Comparison of ENCODE assay signal across 9 mouse cellular contexts in genomic region chr2:165035058-165035431, GRCm38 (mm10). TPM values are rescaled to one million over a fixed set of nuclear protein-coding genes. Genes with fewer than 3 reads are reported as not detected.
DNase-seq lines count a peak whose midpoint lies in the region; ATAC-seq and TF ChIP-seq lines count a peak whose summit lies in the region.
"Had no signal": no experiment of that assay in that cellular context is flagged by ENCODE, and none has a peak within 500 bp of the region (broad histone marks: within the 10 kb centered on the region; RNA-seq: fewer than 3 reads in every experiment).

No protein-coding gene starts in this region.

- no peak for TF ChIP-seq RAD21 in CH12.LX (IDR thresholded peaks at IDR 0.05; ENCODE audit: low read depth, low read length)

- H3K27ac ChIP-seq in heart, adult 2 months: no peak overlapping the region
- no peak overlapping the region for H3K27ac ChIP-seq in CH12.LX (ENCODE audit: insufficient read depth, low read depth)
- H3K27ac ChIP-seq in forebrain, embryonic 16.5 days (ENCODE audit: low read length): peak overlapping the region; percentile 86
- H3K27ac ChIP-seq in liver, embryonic 15.5 days (replicated peaks): no peak overlapping the region

- H3K9me3 ChIP-seq in CH12.LX (replicated peaks; ENCODE audit: low read length): no peaks in the 10 kb centered on the region
- no peaks in the 10 kb centered on the region for H3K9me3 ChIP-seq in forebrain, embryonic 16.5 days (ENCODE audit: control insufficient read depth, low read length)
- H3K9me3 ChIP-seq in liver, embryonic 15.5 days (replicated peaks): no peaks in the 10 kb centered on the region

- H3K4me2 ChIP-seq in CH12.LX (ENCODE audit: insufficient read depth, low read depth, poor library complexity, severe bottlenecking): peak overlapping the region; percentile 67
- peak overlapping the region; percentile 56 for H3K4me2 ChIP-seq in forebrain, embryonic 16.5 days (ENCODE audit: low read length)
- H3K4me2 ChIP-seq in liver, embryonic 15.5 days: peak overlapping the region; percentile 86

- H3K36me3 ChIP-seq in heart, adult 2 months (ENCODE audit: control insufficient read depth, insufficient read depth, low read length): peaks cover 2% of the 10 kb centered on the region; the same call in 1 of the 2 replicates
- peaks cover 0 to 7% of the 10 kb centered on the region in 2 experiments for H3K36me3 ChIP-seq in CH12.LX (replicated peaks in 1 of 2; ENCODE audit: control insufficient read depth in 1 of 2, insufficient read depth in 1 of 2, low read length in 1 of 2)
- no peaks in the 10 kb centered on the region for H3K36me3 ChIP-seq in forebrain, embryonic 16.5 days (ENCODE audit: control insufficient read depth, insufficient read depth)
- H3K36me3 ChIP-seq in liver, embryonic 15.5 days (replicated peaks): no peaks in the 10 kb centered on the region

- H3K9ac ChIP-seq in heart, adult 2 months (ENCODE audit: low read depth, low read length): no peak overlapping the region; the same call in 1 of the 2 replicates
- H3K9ac ChIP-seq in CH12.LX (ENCODE audit: insufficient read depth, low read depth): no peak overlapping the region
- peak overlapping the region; percentile 99 for H3K9ac ChIP-seq in forebrain, embryonic 16.5 days (replicated peaks; ENCODE audit: low read depth, low read length)
- no peak overlapping the region for H3K9ac ChIP-seq in liver, embryonic 15.5 days

- no peaks in the 10 kb centered on the region; the same call in none of the 2 replicates for H3K27me3 ChIP-seq in heart, adult 2 months (ENCODE audit: control insufficient read depth, insufficient read depth, low read length)
- no peaks in the 10 kb centered on the region for H3K27me3 ChIP-seq in CH12.LX (replicated peaks)
- H3K27me3 ChIP-seq in forebrain, embryonic 16.5 days (replicated peaks; ENCODE audit: control insufficient read depth, insufficient read depth, low read length): no peaks in the 10 kb centered on the region
- H3K27me3 ChIP-seq in liver, embryonic 15.5 days: 0 out of 2 replicates have a peak, but pooled peaks cover 12% of the 10 kb centered on the region

- no peak for TF ChIP-seq EP300 in heart, adult 2 months (IDR thresholded peaks at IDR 0.05; ENCODE audit: insufficient read depth, low read depth, low read length)
- no peak for TF ChIP-seq EP300 in CH12.LX (IDR thresholded peaks at IDR 0.05; ENCODE audit: low read length)

- H3K4me3 ChIP-seq in heart, adult 2 months: peak overlapping the region; percentile 92
- peak overlapping the region in 1 of 3 experiments; percentile 79 for H3K4me3 ChIP-seq in CH12.LX (replicated peaks in 1 of 3; ENCODE audit: low read depth in 2 of 3, low read length in 2 of 3, poor library complexity in 1 of 3)
- H3K4me3 ChIP-seq in forebrain, embryonic 16.5 days (replicated peaks; ENCODE audit: low read length): peak overlapping the region; percentile 99
- H3K4me3 ChIP-seq in liver, embryonic 15.5 days (replicated peaks): peak overlapping the region; percentile 91

- intact Hi-C loops in heart, adult 2 months (cut with DNase I): loop anchor here (10.0 kb wide), 1 partner anchor 200 kb away; the partner anchor contains the start of genes Ctsa and Neurl2

- no peak for DNase-seq in heart, adult 2 months
- no peak for DNase-seq in heart, adult 8-10 months (ENCODE audit: low spot score)
- DNase-seq in CH12.LX (ENCODE audit: extremely low read depth): no peak
- DNase-seq in frontal cortex, postnatal 14 days (ENCODE audit: low spot score in 2 of 2): no peak
- DNase-seq in gastrocnemius, postnatal 25 days: no peak

- 58% methylated on average over 5 of the region's 5 CpGs for WGBS in heart, adult 2 months
- 13% methylated on average over 5 of the region's 5 CpGs for WGBS in forebrain, embryonic 16.5 days
- WGBS in liver, embryonic 15.5 days (ENCODE audit: insufficient replicate concordance): 52% methylated on average over 5 of the region's 5 CpGs

- no peak for TF ChIP-seq CTCF in heart, adult 2 months (IDR thresholded peaks at IDR 0.05)
- no peak for TF ChIP-seq CTCF in CH12.LX (conservative IDR thresholded peaks at IDR 0.05 in 1 of 2, IDR thresholded peaks at IDR 0.05 in 1 of 2; ENCODE audit: low read depth in 2 of 2, low read length in 2 of 2)

- in situ Hi-C loops in CH12.LX (cut with MboI; ENCODE audit: low pct_ligation_motif_present, low pct_unique_long_range_greater_than_20kb, low sequenced_read_pairs): no loop called here

- no peaks in the 10 kb centered on the region; the same call in 1 of the 2 replicates for H3K4me1 ChIP-seq in heart, adult 2 months (ENCODE audit: control insufficient read depth, insufficient read depth, low read length)
- peaks cover 11 to 46% of the 10 kb centered on the region in 2 experiments for H3K4me1 ChIP-seq in CH12.LX (ENCODE audit: control insufficient read depth in 1 of 2, insufficient read depth in 2 of 2)
- peaks cover 33% of the 10 kb centered on the region for H3K4me1 ChIP-seq in forebrain, embryonic 16.5 days (replicated peaks; ENCODE audit: control insufficient read depth, insufficient read depth, low read length)
- peaks cover 29% of the 10 kb centered on the region for H3K4me1 ChIP-seq in liver, embryonic 15.5 days (replicated peaks)

- peaks cover 1% of the 10 kb centered on the region; the same call in 1 of the 2 replicates for H3K79me2 ChIP-seq in heart, adult 2 months (replicated peaks; ENCODE audit: control insufficient read depth, insufficient read depth, low read length)
- peaks cover 28% of the 10 kb centered on the region for H3K79me2 ChIP-seq in CH12.LX (replicated peaks; ENCODE audit: control insufficient read depth, extremely low read depth, insufficient read depth, poor library complexity, severe bottlenecking)

- dilution Hi-C loops in CH12.LX (cut with MboI; ENCODE audit: extremely low pct_ligation_motif_present, extremely low pct_unique_long_range_greater_than_20kb, low sequenced_read_pairs): no loop called here

- ATAC-seq in forebrain, embryonic 16.5 days: no peak; the same call in 1 of the 2 replicates
- no peak for ATAC-seq in liver, embryonic 15.5 days (ENCODE audit: insufficient read depth)
- ATAC-seq in frontal cortex, adult (ENCODE audit: low TSS enrichment): no peak

- no peak for TF ChIP-seq POLR2A in heart, adult 2 months (IDR thresholded peaks at IDR 0.05; ENCODE audit: insufficient read depth, low read depth, low read length)
- TF ChIP-seq POLR2A in CH12.LX (IDR thresholded peaks at IDR 0.05; ENCODE audit: low read depth, low read length): no peak

TF ChIP-seq in CH12.LX, 34 proteins besides CTCF, POLR2A, EP300 and RAD21:
- TF ChIP-seq JUND (conservative IDR thresholded peaks at IDR 0.05; ENCODE audit: low read depth, low read length) (no peak), MAX (IDR thresholded peaks at IDR 0.05; ENCODE audit: low read length) (no peak), MEF2A (IDR thresholded peaks at IDR 0.05; ENCODE audit: borderline replicate concordance, low read depth, low read length) (no peak), PAX5 (IDR thresholded peaks at IDR 0.05; ENCODE audit: low read length) (no peak), IRF4 (IDR thresholded peaks at IDR 0.05; ENCODE audit: low read depth, low read length) (no peak), ELF1 (IDR thresholded peaks at IDR 0.05; ENCODE audit: low read depth, low read length) (no peak), NRF1 (IDR thresholded peaks at IDR 0.05; ENCODE audit: low read depth, low read length) (no peak), USF1 (IDR thresholded peaks at IDR 0.05; ENCODE audit: low read depth, low read length) (no peak), MYC (IDR thresholded peaks at IDR 0.05; ENCODE audit: low read depth, low read length) (no peak), MAFK (IDR thresholded peaks at IDR 0.05; ENCODE audit: insufficient replicate concordance, low read length) (no peak), TBP (conservative IDR thresholded peaks at IDR 0.05; ENCODE audit: low read depth, low read length) (no peak), SIN3A (IDR thresholded peaks at IDR 0.05; ENCODE audit: low read length) (no peak), ZMIZ1 (IDR thresholded peaks at IDR 0.05; ENCODE audit: low read depth, low read length) (no peak)

RNA-seq across cellular contexts. Expression of gene Ncoa5, which starts 0.4 kb away (rescaled TPM):
- 10 to 100 TPM; 18.6 to 20.6 TPM for total RNA-seq in heart, adult 2 months (2021)
- polyA plus RNA-seq in heart, adult 2 months (2012; rRNA removed): 16.4 and 21.2 TPM in 2 replicates
- 10 to 100 TPM; 15.2 to 18.9 (median 18.6) TPM for total RNA-seq in heart, adult 8-10 months (2022)
- total RNA-seq in CH12.LX (2012; rRNA removed): 20.1 and 26.5 TPM in 2 replicates
- 18.6 and 18.9 TPM in 2 replicates for total RNA-seq in CH12.LX (2014; rRNA removed)
- polyA plus RNA-seq in CH12.LX (2012; ENCODE audit: insufficient read length, low read depth): 45.1 and 46.4 TPM in 2 replicates
- 128 and 138 TPM in 2 replicates for polyA plus RNA-seq in forebrain, embryonic 16.5 days (2015; fragmentation: Nextera tagmentation; extraction: Ambion mirVana)
- polyA plus RNA-seq in liver, embryonic 15.5 days (2015; fragmentation: Nextera tagmentation; extraction: Ambion mirVana): 14.2 and 14.5 TPM in 2 replicates
- total RNA-seq in gastrocnemius, postnatal 25 days (2021): 10 to 100 TPM in 1 of 2 experiments, 1 to 10 TPM in 1; 9.9 to 12.6 TPM

RNA-seq across cellular contexts. Expression of gene Cd40, which starts 20.4 kb away (rescaled TPM):
- total RNA-seq in heart, adult 2 months (2021): 1 to 10 TPM; 2.0 to 2.2 TPM
- 4.6 and 7.1 TPM in 2 replicates for polyA plus RNA-seq in heart, adult 2 months (2012; rRNA removed)
- total RNA-seq in heart, adult 8-10 months (2022): 1 to 10 TPM; 1.6 to 2.4 (median 1.9) TPM
- total RNA-seq in CH12.LX (2012; rRNA removed) (146 and 149 TPM in 2 replicates), CH12.LX (2014; rRNA removed) (191 and 223 TPM in 2 replicates)
- polyA plus RNA-seq in CH12.LX (2012; ENCODE audit: insufficient read length, low read depth): 147 and 149 TPM in 2 replicates
- 5.0 and 6.2 TPM in 2 replicates for polyA plus RNA-seq in forebrain, embryonic 16.5 days (2015; fragmentation: Nextera tagmentation; extraction: Ambion mirVana)
- 2.8 and 3.5 TPM in 2 replicates for polyA plus RNA-seq in liver, embryonic 15.5 days (2015; fragmentation: Nextera tagmentation; extraction: Ambion mirVana)
- under 1 TPM; 0.48 to 0.84 TPM for total RNA-seq in gastrocnemius, postnatal 25 days (2021)

RNA-seq across cellular contexts. Expression of gene 1700025C18Rik, which starts 55.5 kb away (rescaled TPM):
- not detected for total RNA-seq in heart, adult 2 months (2021)
- not detected in 2 replicates for polyA plus RNA-seq in heart, adult 2 months (2012; rRNA removed)
- not detected for total RNA-seq in heart, adult 8-10 months (2022)
- total RNA-seq in CH12.LX (2012; rRNA removed) (not detected in 2 replicates), CH12.LX (2014; rRNA removed) (not detected in 2 replicates)
- polyA plus RNA-seq in CH12.LX (2012; ENCODE audit: insufficient read length, low read depth): not detected in 2 replicates
- polyA plus RNA-seq in forebrain, embryonic 16.5 days (2015; fragmentation: Nextera tagmentation; extraction: Ambion mirVana): not detected in 2 replicates
- not detected in 2 replicates for polyA plus RNA-seq in liver, embryonic 15.5 days (2015; fragmentation: Nextera tagmentation; extraction: Ambion mirVana)
- not detected for total RNA-seq in gastrocnemius, postnatal 25 days (2021)
- polyA plus RNA-seq: spleen, adult 2 months had no signal

Comparison
In these comparisons a context has a peak if more than half of its experiments do, and no peak if none do; other contexts are left out.
1. RNA of gene Cd40, which starts 20.4 kb away (total RNA-seq): 146 to 223 TPM in CH12.LX; 2.0 to 2.2 TPM in heart, adult 2 months, 1.6 to 2.4 TPM in heart, adult 8-10 months and 0.48 to 0.84 TPM in gastrocnemius, postnatal 25 days; every median in the first group is over 10 times any median in the second.
2. Peak in every context shown above with its lines, with median percentiles within 50 percentile points of each other: H3K4me2 ChIP-seq.